Mouse (Mus musculus): Measurements from ENCODE around the gene S100a6. TPM values are rescaled to one million over a fixed set of nuclear protein-coding genes. Genes with fewer than 3 reads are reported as not detected.

S100a6 gene
- polyA plus RNA-seq, 1 experiment from 2014 or later = 28.5 TPM

GRCm38 (mm10) chr3:90638511-90639275, 26.0 kb downstream of the S100a6 start:
- H3K27ac ChIP-seq (replicated peaks) = no peak overlapping the region
- H3K9ac ChIP-seq (replicated peaks) = no peak overlapping the region
- H3K36me3 ChIP-seq = no peaks in the 10 kb centered on the region
- H3K9me3 ChIP-seq = no peaks in the 10 kb centered on the region
- H3K4me2 ChIP-seq (replicated peaks) = no peak overlapping the region
- WGBS = 80% methylated on average over 1 of the region's 1 CpGs
- no peak overlapping the region for H3K4me3 ChIP-seq
- no peak for ATAC-seq (ENCODE audit: low FRiP score, low read depth)
- H3K27me3 ChIP-seq = no peaks in the 10 kb centered on the region
- no peaks in the 10 kb centered on the region for H3K4me1 ChIP-seq

DNA sequence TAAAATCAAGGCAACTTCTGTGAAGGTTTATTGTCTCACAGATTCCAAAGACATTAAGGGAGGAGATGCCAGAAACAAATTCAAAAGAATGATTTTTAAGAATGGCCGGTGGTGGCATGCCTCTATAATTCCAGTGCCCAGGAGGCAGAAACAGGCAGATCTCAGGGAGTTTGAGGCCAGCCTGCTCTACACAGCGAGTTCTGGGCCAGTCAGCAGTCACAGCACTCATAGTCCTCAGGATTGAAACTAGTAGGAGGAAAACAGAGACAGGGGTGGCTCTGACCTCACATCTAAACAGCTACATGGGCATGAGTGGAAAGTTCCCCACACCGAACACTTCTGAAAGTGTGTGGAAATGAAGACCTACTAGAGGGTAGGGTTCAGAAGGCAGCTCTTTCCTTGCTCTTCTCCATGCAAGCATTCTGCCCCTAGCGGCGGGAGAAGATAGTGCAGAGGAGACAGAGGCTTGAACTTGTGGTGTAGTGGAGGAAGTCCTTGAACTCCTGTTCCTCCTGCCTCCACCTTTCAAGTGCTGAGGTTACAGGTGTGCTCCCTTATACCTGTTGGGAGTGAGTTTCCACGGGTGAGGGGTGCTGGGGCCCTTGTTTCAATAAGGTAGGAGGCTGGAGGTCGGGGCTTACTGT, 27.0 kb downstream of the S100a6 start:
- no peak overlapping the region for H3K27ac ChIP-seq (replicated peaks)
- no peak overlapping the region for H3K9ac ChIP-seq (replicated peaks)
- ATAC-seq (ENCODE audit: low FRiP score, low read depth) = no peak
- H3K27me3 ChIP-seq = no peaks in the 10 kb centered on the region
- H3K9me3 ChIP-seq = no peaks in the 10 kb centered on the region
- H3K36me3 ChIP-seq = no peaks in the 10 kb centered on the region
- H3K4me1 ChIP-seq = no peaks in the 10 kb centered on the region
- no peak overlapping the region for H3K4me3 ChIP-seq
- H3K4me2 ChIP-seq (replicated peaks) = no peak overlapping the region
- WGBS = 57% methylated on average over 7 of the region's 7 CpGs

- 86% methylated on average over 7 of the region's 7 CpGs for WGBS
Observed at GRCm38 (mm10) chr3:90640981-90641380, 28.3 kb downstream of the S100a6 start.

DNA sequence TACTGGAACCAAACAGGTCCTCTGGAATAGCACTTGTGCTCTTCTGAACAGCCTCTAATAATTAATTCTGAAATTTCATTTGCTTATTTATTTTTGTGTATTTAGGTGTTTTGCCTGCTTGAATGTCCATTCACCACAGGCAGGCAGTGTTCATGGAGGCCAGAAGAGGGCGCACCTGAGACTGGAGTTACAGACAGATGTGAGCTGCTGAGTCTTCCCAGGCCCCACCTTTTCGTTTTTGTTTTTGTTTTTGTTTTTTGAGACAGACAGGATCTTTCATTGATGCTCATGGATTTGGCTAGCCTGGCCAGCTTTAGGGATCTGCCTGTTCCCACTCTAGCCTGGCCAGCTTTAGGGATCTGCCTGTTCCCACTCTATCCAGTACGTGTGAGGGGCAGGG, 31.5 kb downstream of the S100a6 start:
- ATAC-seq (ENCODE audit: low FRiP score, low read depth) = no peak
- Histone ChIP-seq H3K27me3 (no peaks in the 10 kb centered on the region), H3K27ac (replicated peaks) (no peak overlapping the region), H3K9ac (replicated peaks) (no peak overlapping the region), H3K9me3 (no peaks in the 10 kb centered on the region), H3K36me3 (no peaks in the 10 kb centered on the region), H3K4me2 (replicated peaks) (no peak overlapping the region), H3K4me1 (no peaks in the 10 kb centered on the region), H3K4me3 (no peak overlapping the region)
- WGBS = 49% methylated on average over 3 of the region's 3 CpGs

More at GRCm38 (mm10) chr3:90640981-90641380, 28.3 kb downstream of the S100a6 start:
- Histone ChIP-seq H3K36me3 (no peaks in the 10 kb centered on the region), H3K27me3 (no peaks in the 10 kb centered on the region), H3K27ac (replicated peaks) (no peak overlapping the region), H3K4me2 (replicated peaks) (no peak overlapping the region), H3K4me1 (no peaks in the 10 kb centered on the region), H3K4me3 (no peak overlapping the region), H3K9me3 (no peaks in the 10 kb centered on the region), H3K9ac (replicated peaks) (no peak overlapping the region)
- ATAC-seq (ENCODE audit: low FRiP score, low read depth) = no peak

DNA sequence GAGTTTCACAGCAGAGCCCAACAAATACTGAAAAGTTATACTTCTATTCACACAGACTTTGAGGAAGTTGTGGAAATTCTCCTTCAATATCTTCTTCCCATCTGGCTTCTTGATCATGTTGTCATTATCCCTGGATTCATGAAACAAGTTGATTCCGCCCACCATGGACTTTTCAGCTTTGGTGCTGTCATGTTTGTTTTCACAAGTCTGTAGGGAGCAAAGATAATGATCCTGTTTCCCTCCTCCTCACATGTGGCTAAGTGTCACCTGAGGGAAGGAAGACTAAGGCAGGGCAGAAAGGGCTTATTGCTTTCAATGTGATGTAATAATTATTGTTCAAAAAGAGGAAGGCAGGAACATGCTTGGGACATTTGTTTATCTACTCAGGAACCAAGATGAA, 34.6 kb downstream of the S100a6 start:
- 70% methylated on average over 1 of the region's 1 CpGs for WGBS
- Histone ChIP-seq H3K27me3 (no peaks in the 10 kb centered on the region), H3K9ac (replicated peaks) (no peak overlapping the region), H3K4me1 (no peaks in the 10 kb centered on the region), H3K27ac (replicated peaks) (no peak overlapping the region), H3K4me2 (replicated peaks) (no peak overlapping the region), H3K36me3 (no peaks in the 10 kb centered on the region), H3K9me3 (no peaks in the 10 kb centered on the region), H3K4me3 (no peak overlapping the region)
- ATAC-seq (ENCODE audit: low FRiP score, low read depth) = no peak

GRCm38 (mm10) chr3:90648981-90649380, 36.3 kb downstream of the S100a6 start:
- ATAC-seq (ENCODE audit: low FRiP score, low read depth) = no peak
- no peaks in the 10 kb centered on the region for H3K4me1 ChIP-seq
- no peaks in the 10 kb centered on the region; the same call in 1 of the 2 replicates for H3K27me3 ChIP-seq
- no peaks in the 10 kb centered on the region for H3K36me3 ChIP-seq
- no peak overlapping the region for H3K4me3 ChIP-seq
- H3K27ac ChIP-seq (replicated peaks) = no peak overlapping the region
- H3K9ac ChIP-seq (replicated peaks) = no peak overlapping the region
- no peak overlapping the region for H3K4me2 ChIP-seq (replicated peaks)
- H3K9me3 ChIP-seq = no peaks in the 10 kb centered on the region

DNA sequence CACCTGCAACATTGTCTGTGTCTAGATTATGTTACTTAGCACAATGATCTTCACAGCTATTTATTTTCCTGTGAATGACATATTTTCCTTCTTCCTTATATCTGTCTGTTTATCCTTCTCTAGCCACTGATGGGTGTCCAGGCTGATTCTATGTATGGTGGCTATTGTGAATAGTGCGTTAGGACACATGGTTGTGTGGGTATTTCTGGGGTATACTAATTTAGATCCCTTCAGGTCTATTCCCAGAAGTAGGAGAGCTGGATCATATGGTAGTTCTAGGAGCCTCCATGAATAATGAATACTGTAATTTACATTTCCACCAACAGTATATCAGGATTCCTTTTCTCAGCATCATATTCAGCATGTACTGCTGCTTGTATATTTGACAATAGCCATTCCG, 37.1 kb downstream of the S100a6 start:
- Histone ChIP-seq H3K9me3 (no peaks in the 10 kb centered on the region), H3K27me3 (no peaks in the 10 kb centered on the region; the same call in 1 of the 2 replicates), H3K36me3 (no peaks in the 10 kb centered on the region), H3K4me1 (no peaks in the 10 kb centered on the region), H3K4me3 (no peak overlapping the region), H3K9ac (replicated peaks) (no peak overlapping the region), H3K27ac (replicated peaks) (no peak overlapping the region), H3K4me2 (replicated peaks) (no peak overlapping the region)
- 92% methylated on average over 2 of the region's 2 CpGs for whole genome bisulfite sequencing
- ATAC-seq (ENCODE audit: low FRiP score, low read depth) = no peak

DNA sequence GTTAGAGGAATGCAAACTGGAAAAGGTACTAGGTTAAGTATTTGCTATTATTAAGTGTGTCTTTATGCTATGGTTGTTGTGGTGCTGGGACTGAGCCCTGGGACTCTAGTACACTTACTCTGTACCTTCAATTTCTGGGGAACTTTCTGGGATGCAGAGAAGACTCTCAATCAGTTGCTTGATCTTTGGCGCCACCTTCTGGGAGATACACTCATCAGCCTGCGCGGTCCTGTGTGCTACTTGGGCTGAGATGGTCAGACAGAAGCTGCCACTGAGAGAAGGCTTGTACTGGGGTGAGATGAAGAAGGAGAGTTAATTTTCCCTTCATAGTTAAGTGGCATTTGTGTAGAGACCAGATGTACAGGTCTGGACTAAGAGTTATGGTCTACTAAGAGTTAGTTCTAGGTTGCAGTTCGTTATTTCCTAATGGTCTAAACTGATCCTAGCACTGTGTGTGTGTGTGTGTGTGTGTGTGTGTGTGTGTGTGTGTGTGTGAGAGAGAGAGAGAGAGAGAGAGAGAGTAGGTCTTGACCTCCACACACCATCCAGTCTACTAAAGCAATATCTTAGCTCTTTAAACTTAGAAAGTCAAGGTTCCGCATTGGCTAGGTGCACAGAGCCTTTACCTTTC, 40.3 kb downstream of the S100a6 start:
- peak; percentile 84 for ATAC-seq (ENCODE audit: low FRiP score, low read depth)
- H3K4me3 ChIP-seq = no peak overlapping the region
- H3K9ac ChIP-seq (replicated peaks) = no peak overlapping the region
- no peaks in the 10 kb centered on the region; the same call in 1 of the 2 replicates for H3K27me3 ChIP-seq
- H3K9me3 ChIP-seq = no peaks in the 10 kb centered on the region
- H3K27ac ChIP-seq (replicated peaks) = no peak overlapping the region
- 36% methylated on average over 5 of the region's 5 CpGs for WGBS
- H3K4me2 ChIP-seq (replicated peaks) = no peak overlapping the region
- H3K4me1 ChIP-seq = no peaks in the 10 kb centered on the region
- no peaks in the 10 kb centered on the region for H3K36me3 ChIP-seq

GRCm38 (mm10) chr3:90653717-90654116, 41.0 kb downstream of the S100a6 start, which contains the start of gene S100a7a:
S100a7a (plus strand) TSS chr3:90654017.
- Histone ChIP-seq H3K27ac (replicated peaks) (no peak within 1 kb of the TSS), H3K4me1 (no peaks in the 10 kb centered on the region), H3K9me3 (no peaks in the 10 kb centered on the region), H3K9ac (replicated peaks) (no peak within 1 kb of the TSS), H3K4me2 (replicated peaks) (no peak within 1 kb of the TSS), H3K27me3 (no peaks in the 10 kb centered on the region; the same call in 1 of the 2 replicates), H3K4me3 (no peak within 1 kb of the TSS), H3K36me3 (no peaks in the 10 kb centered on the region)
- ATAC-seq (ENCODE audit: low FRiP score, low read depth) = no peak

DNA sequence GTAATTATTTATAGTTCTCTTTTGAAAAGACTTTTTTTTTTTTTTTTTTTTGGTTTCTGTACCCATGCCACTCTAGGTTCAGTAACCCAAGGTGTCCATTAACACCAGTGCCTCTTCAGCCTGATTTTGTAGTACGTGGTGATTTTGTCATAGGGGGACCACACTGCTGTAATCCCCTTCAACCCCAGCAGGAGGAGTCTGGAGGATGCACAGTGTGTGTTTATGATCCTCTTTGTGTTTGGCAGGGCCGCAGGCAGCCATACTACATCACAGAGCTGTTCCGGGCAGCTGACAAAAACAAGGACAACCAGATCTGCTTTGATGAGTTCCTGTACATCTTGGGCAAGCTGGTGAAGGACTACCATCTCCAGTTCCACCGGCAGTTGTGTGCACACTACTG, 44.7 kb downstream of the S100a6 start:
- WGBS = 69% methylated on average over 4 of the region's 4 CpGs
- no peaks in the 10 kb centered on the region for H3K36me3 ChIP-seq

GRCm38 (mm10) chr3:90659364-90660044, 46.8 kb downstream of the S100a6 start:
- Histone ChIP-seq H3K4me2 (replicated peaks) (no peak overlapping the region), H3K4me3 (no peak overlapping the region), H3K27me3 (no peaks in the 10 kb centered on the region), H3K9ac (replicated peaks) (no peak overlapping the region), H3K4me1 (no peaks in the 10 kb centered on the region), H3K36me3 (no peaks in the 10 kb centered on the region), H3K9me3 (no peaks in the 10 kb centered on the region), H3K27ac (replicated peaks) (no peak overlapping the region)
- no peak for ATAC-seq (ENCODE audit: low FRiP score, low read depth)

More for the DNA sequence above, 44.7 kb downstream of the S100a6 start:
- no peak overlapping the region for H3K4me2 ChIP-seq (replicated peaks)
- no peak for ATAC-seq (ENCODE audit: low FRiP score, low read depth)
- H3K27ac ChIP-seq (replicated peaks) = no peak overlapping the region
- H3K9me3 ChIP-seq = no peaks in the 10 kb centered on the region
- no peaks in the 10 kb centered on the region; the same call in 1 of the 2 replicates for H3K27me3 ChIP-seq
- H3K4me3 ChIP-seq = no peak overlapping the region
- H3K4me1 ChIP-seq = no peaks in the 10 kb centered on the region
- no peak overlapping the region for H3K9ac ChIP-seq (replicated peaks)

DNA sequence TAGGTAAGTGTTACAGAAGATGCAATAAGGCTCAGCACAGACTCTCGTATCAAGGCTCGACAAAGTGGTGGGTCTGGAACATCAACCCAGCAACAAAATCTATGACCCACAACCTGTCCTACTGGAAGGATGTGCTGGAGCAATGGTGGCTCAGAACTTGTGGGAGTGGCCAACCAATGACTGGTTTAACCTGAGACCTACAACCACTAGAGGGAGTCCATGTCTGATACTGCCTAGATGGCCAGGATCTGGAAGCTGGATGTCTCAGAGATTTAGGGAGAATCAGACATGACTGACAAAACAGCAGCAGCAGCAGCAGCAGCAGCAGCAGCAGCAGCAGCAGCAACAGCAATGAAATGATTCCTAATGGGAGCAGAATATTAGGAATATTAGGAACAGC, 51.5 kb downstream of the S100a6 start:
- 79% methylated on average over 2 of the region's 2 CpGs for WGBS
- ATAC-seq (ENCODE audit: low FRiP score, low read depth) = no peak

More for the DNA sequence above, 51.5 kb downstream of the S100a6 start:
- H3K4me3 ChIP-seq = no peak overlapping the region
- H3K9me3 ChIP-seq = no peaks in the 10 kb centered on the region
- H3K4me2 ChIP-seq (replicated peaks) = no peak overlapping the region
- no peak overlapping the region for H3K27ac ChIP-seq (replicated peaks)
- no peaks in the 10 kb centered on the region for H3K27me3 ChIP-seq
- H3K9ac ChIP-seq (replicated peaks) = no peak overlapping the region
- H3K4me1 ChIP-seq = no peaks in the 10 kb centered on the region
- no peaks in the 10 kb centered on the region for H3K36me3 ChIP-seq

All from midbrain, embryonic 12.5 days (tissue).